Mouse (Mus musculus) heart, postnatal 36 days (tissue): ENCODE results near the gene Igfbp3. TPM values are rescaled to one million over a fixed set of nuclear protein-coding genes. Genes with fewer than 3 reads are reported as not detected.
A peak's percentile ranks its signal among the peaks of the same experiment; 100 is the strongest.
"Not testable (repeated sequence)": the region's sequence is repeated elsewhere in the genome, so short reads cannot be mapped to it uniquely, and the experiment has no call there.

Experiments used
- DNase-seq, 2 experiments: peaks; one replicate each; pipeline ENCODE4 v3.0.0; 2021 to 2022
- intact Hi-C: fragments of 180-260 bp; cut with DNase I; formaldehyde crosslinking; loops from one replicate; pipeline ENCODE4 v1.15.1; 2025
- total RNA-seq, 2 experiments: library from RNA; stranded (reverse); gene quantifications; 2 replicates each; pipeline ENCODE4 v1.2.3; 2021

Igfbp3 gene
- 10 to 100 TPM; 28.9 to 31.0 TPM for total RNA-seq

- peak; percentile 56 to 58 for DNase-seq
- intact Hi-C loops: loop anchor here (2.0 to 10.0 kb wide), 4 partner anchors 284 to 921 kb away; no protein-coding TSS in a partner anchor
Observed at GRCm38 (mm10) chr11:7213501-7214341, at the start of gene Igfbp3. Gene Igfbp3, minus strand, starts transcription at chr11:7213923.

- intact Hi-C loops: no loop called here
- DNase-seq: no peak
Observed at GRCm38 (mm10) chr11:7250870-7251269, 37.1 kb upstream of the Igfbp3 start.

GRCm38 (mm10) chr11:7250415-7250814, 36.7 kb upstream of the Igfbp3 start:
- intact Hi-C loops: no loop called here
- DNase-seq: no peak

- DNase-seq: no peak
- intact Hi-C loops: no loop called here
Observed at GRCm38 (mm10) chr11:7244782-7245181, 31.1 kb upstream of the Igfbp3 start.

- intact Hi-C loops: no loop called here
- DNase-seq: no peak
Observed at GRCm38 (mm10) chr11:7239041-7239740, 25.5 kb upstream of the Igfbp3 start.

GRCm38 (mm10) chr11:7238546-7238945, 24.8 kb upstream of the Igfbp3 start:
- DNase-seq: no peak
- intact Hi-C loops: no loop called here

GRCm38 (mm10) chr11:7237712-7238111, 24.0 kb upstream of the Igfbp3 start:
- intact Hi-C loops: no loop called here
- DNase-seq: no peak

- DNase-seq: no peak
- intact Hi-C loops: no loop called here
Observed at GRCm38 (mm10) chr11:7236751-7237150, 23.0 kb upstream of the Igfbp3 start.

GRCm38 (mm10) chr11:7234981-7235609, 21.4 kb upstream of the Igfbp3 start:
- no peak for DNase-seq
- intact Hi-C loops: no loop called here

GRCm38 (mm10) chr11:7234436-7234835, 20.7 kb upstream of the Igfbp3 start:
- no peak for DNase-seq
- intact Hi-C loops: no loop called here

- intact Hi-C loops: no loop called here
- DNase-seq: no peak
Observed at GRCm38 (mm10) chr11:7233333-7233732, 19.6 kb upstream of the Igfbp3 start.

GRCm38 (mm10) chr11:7231958-7232357, 18.2 kb upstream of the Igfbp3 start:
- no peak for DNase-seq
- intact Hi-C loops: no loop called here

GRCm38 (mm10) chr11:7230000-7230399, 16.3 kb upstream of the Igfbp3 start:
- intact Hi-C loops: no loop called here
- DNase-seq: no peak

- intact Hi-C loops: no loop called here
- DNase-seq: no peak
Observed at GRCm38 (mm10) chr11:7228107-7228506, 14.4 kb upstream of the Igfbp3 start.

GRCm38 (mm10) chr11:7226810-7227550, 13.3 kb upstream of the Igfbp3 start:
- DNase-seq: no peak
- intact Hi-C loops: no loop called here

- DNase-seq: no peak
- intact Hi-C loops: no loop called here
Observed at GRCm38 (mm10) chr11:7226200-7226599, 12.5 kb upstream of the Igfbp3 start.

- DNase-seq, intact Hi-C loops: not testable (repeated sequence)
Observed at GRCm38 (mm10) chr11:7221826-7222225, 8.1 kb upstream of the Igfbp3 start.

- DNase-seq: peak; percentile 52 to 71
- intact Hi-C loops: loop anchor here (1.0 to 10.0 kb wide), 3 partner anchors 349 to 919 kb away; no protein-coding TSS in a partner anchor
Observed at GRCm38 (mm10) chr11:7215703-7216102, 2.0 kb upstream of the Igfbp3 start.

GRCm38 (mm10) chr11:7214761-7215160, 1.0 kb upstream of the Igfbp3 start:
- intact Hi-C loops: loop anchor here (1.0 to 10.0 kb wide), 5 partner anchors 283 to 920 kb away; no protein-coding TSS in a partner anchor
- DNase-seq: peak; percentile 44

GRCm38 (mm10) chr11:7214342-7214660, 578 bp upstream of the Igfbp3 start:
- intact Hi-C loops: loop anchor here (2.0 to 10.0 kb wide), 4 partner anchors 283 to 920 kb away; no protein-coding TSS in a partner anchor
- peak in 1 of 2 experiments; percentile 13 for DNase-seq
